Mouse (Mus musculus) regulatory T cell (primary cell): ENCODE data around the gene Zfp580.

ENCODE experiments used
- in situ Hi-C: fragments of 300-600 bp; cut with MboI, MseI; formaldehyde crosslinking; loops from one replicate; pipeline ENCODE4 v1.15.1; 2025; ENCODE audit warnings: high pct_unique_total_duplicates

Gene Zfp580

GRCm38 (mm10) chr7:5033818-5034217 lies 17.5 kb upstream of the Zfp580 start, which contains the start of gene 4632433K11Rik:
Gene 4632433K11Rik, plus strand, starts transcription at chr7:5034118.
- in situ Hi-C loops = no loop called here

- in situ Hi-C loops = no loop called here
Observed at GRCm38 (mm10) chr7:5035628-5036027, 15.7 kb upstream of the Zfp580 start.

GRCm38 (mm10) chr7:5036136-5036535 lies 15.2 kb upstream of the Zfp580 start:
- in situ Hi-C loops = no loop called here

- in situ Hi-C loops = no loop called here
Observed at GRCm38 (mm10) chr7:5037026-5037425, 14.3 kb upstream of the Zfp580 start.

GRCm38 (mm10) chr7:5037467-5037866 lies 13.9 kb upstream of the Zfp580 start:
- in situ Hi-C loops = no loop called here

GRCm38 (mm10) chr7:5038109-5038732 lies 13.1 kb upstream of the Zfp580 start, which contains the start of gene Zfp784:
Gene Zfp784, minus strand, starts transcription at chr7:5038446.
- in situ Hi-C loops = no loop called here

- in situ Hi-C loops = no loop called here
Observed at GRCm38 (mm10) chr7:5038940-5039339, 12.4 kb upstream of the Zfp580 start.

GRCm38 (mm10) chr7:5044981-5045380 lies 6.4 kb upstream of the Zfp580 start:
- in situ Hi-C loops = no loop called here

GRCm38 (mm10) chr7:5046112-5046511 lies 5.2 kb upstream of the Zfp580 start:
- in situ Hi-C loops = no loop called here

GRCm38 (mm10) chr7:5047313-5047712 lies 4.0 kb upstream of the Zfp580 start:
- in situ Hi-C loops = no loop called here

GRCm38 (mm10) chr7:5052438-5052837 lies 1.1 kb downstream of the Zfp580 start:
- in situ Hi-C loops = loop anchor here (5.0 to 25.0 kb wide), 2 partner anchors 110 to 915 kb away; partner anchors contain the start of gene Leng8

GRCm38 (mm10) chr7:5052931-5053343 lies 1.6 kb downstream of the Zfp580 start:
- in situ Hi-C loops = loop anchor here (5.0 to 25.0 kb wide), 2 partner anchors 111 to 916 kb away; partner anchors contain the start of gene Leng8

- in situ Hi-C loops = loop anchor here (5.0 to 25.0 kb wide), 2 partner anchors 111 to 916 kb away; partner anchors contain the start of gene Leng8
Observed at GRCm38 (mm10) chr7:5053456-5054179, 2.3 kb downstream of the Zfp580 start.

- in situ Hi-C loops = loop anchor here (5.0 to 25.0 kb wide), 2 partner anchors 34 to 919 kb away; partner anchors contain the start of genes Ccdc106, Leng8 and Zfp865
Observed at GRCm38 (mm10) chr7:5056651-5057263, 5.4 kb downstream of the Zfp580 start.

- in situ Hi-C loops = loop anchor here (5.0 to 25.0 kb wide), 2 partner anchors 35 to 920 kb away; partner anchors contain the start of genes Ccdc106, Leng8 and Zfp865
Observed at GRCm38 (mm10) chr7:5057381-5057780, 6.0 kb downstream of the Zfp580 start.

GRCm38 (mm10) chr7:5057804-5058203 lies 6.5 kb downstream of the Zfp580 start:
- in situ Hi-C loops = loop anchor here (5.0 to 25.0 kb wide), 2 partner anchors 36 to 921 kb away; partner anchors contain the start of genes Ccdc106, Leng8 and Zfp865

- in situ Hi-C loops = loop anchor here (5.0 to 25.0 kb wide), 2 partner anchors 36 to 921 kb away; partner anchors contain the start of genes Ccdc106, Leng8 and Zfp865
Observed at GRCm38 (mm10) chr7:5058631-5059030, 7.3 kb downstream of the Zfp580 start.

GRCm38 (mm10) chr7:5059421-5059820 lies 8.1 kb downstream of the Zfp580 start:
- in situ Hi-C loops = loop anchor here (5.0 to 25.0 kb wide), 2 partner anchors 37 to 922 kb away; partner anchors contain the start of genes Ccdc106, Leng8 and Zfp865

- in situ Hi-C loops = loop anchor here (25.0 kb wide), 1 partner anchor 923 kb away; the partner anchor contains the start of gene Leng8
Observed at GRCm38 (mm10) chr7:5060239-5060731, 8.9 kb downstream of the Zfp580 start.

- in situ Hi-C loops = loop anchor here (25.0 kb wide), 1 partner anchor 924 kb away; the partner anchor contains the start of gene Leng8
Observed at GRCm38 (mm10) chr7:5060944-5061773, 9.8 kb downstream of the Zfp580 start.
